Mouse (Mus musculus) forebrain, embryonic 14.5 days (tissue): ENCODE data around the gene Rps2. TPM values are rescaled to one million over a fixed set of nuclear protein-coding genes. Genes with fewer than 3 reads are reported as not detected.

Experiments used
- ATAC-seq: fragments of 200-750 bp; cut with Nextera tagmentation; 2 replicates; pipeline ENCODE4 v1.8.0; 2017; ENCODE audit warnings: mild to moderate bottlenecking, moderate library complexity
- DNase-seq: peaks from one replicate; pipeline ENCODE4 v3.0.0-alpha.2; 2015; ENCODE audit warnings: low spot score
- H3K27ac ChIP-seq: fragments of 300-500 bp; sonication (generic); 2 replicates; pipeline ENCODE4 v1.5.1; 2014; ENCODE audit warnings: low read depth, mild to moderate bottlenecking, control low read depth, low read length, moderate library complexity
- H3K27me3 ChIP-seq: fragments of 300-500 bp; sonication (generic); replicated peaks from 2 replicates; pipeline ENCODE4 v1.6.1; 2014; ENCODE audit warnings: low read length, control low read depth, mixed read lengths; ENCODE audit not compliant: control insufficient read depth, insufficient read depth
- H3K36me3 ChIP-seq: fragments of 300-500 bp; sonication (generic); 2 replicates; pipeline ENCODE4 v1.6.1; 2014; ENCODE audit warnings: low read length, control low read depth; ENCODE audit not compliant: control insufficient read depth, insufficient read depth
- H3K4me1 ChIP-seq: fragments of 300-500 bp; sonication (generic); 2 replicates; pipeline ENCODE4 v1.6.1; 2014; ENCODE audit warnings: antibody characterized with exemption, low read length, control low read depth; ENCODE audit not compliant: control insufficient read depth, insufficient read depth
- H3K4me2 ChIP-seq: fragments of 300-500 bp; sonication (generic); 2 replicates; pipeline ENCODE4 v1.6.1; 2014; ENCODE audit warnings: mild to moderate bottlenecking, control low read depth, low read length
- H3K4me3 ChIP-seq: fragments of 300-500 bp; sonication (generic); 2 replicates; pipeline ENCODE4 v1.5.1; 2014; ENCODE audit warnings: low read depth, low read length, control low read depth
- H3K9ac ChIP-seq: fragments of 300-500 bp; sonication (generic); 2 replicates; pipeline ENCODE4 v1.6.1; 2014; ENCODE audit warnings: mild to moderate bottlenecking, low read length, control low read depth, moderate library complexity
- H3K9me3 ChIP-seq: fragments of 300-500 bp; sonication (generic); replicated peaks from 2 replicates; pipeline ENCODE4 v1.6.1; 2016; ENCODE audit warnings: low read length, control low read depth, mixed read lengths; ENCODE audit not compliant: control insufficient read depth
- WGBS: fragments of 180-500 bp; shearing (Covaris S2); extraction: QIAGEN DNeasy Blood & Tissue Kit; methylation state at CpG from one replicate; pipeline ENCODE4 v1.1.7; 2014; 5-methylcytosine and 5-hydroxymethylcytosine counted together
- polyA plus RNA-seq: library from polyadenylated mRNA; unstranded; fragments of >200 nt; fragmentation: Nextera tagmentation; extraction: Ambion mirVana; gene quantifications from 2 replicates; pipeline ENCODE4 v1.2.1, GENCODE M21; 2014

The Rps2 gene
- polyA plus RNA-seq, 1 experiment from 2014 or later: 1,063 TPM

- ATAC-seq (no peak), DNase-seq (no peak)
- Histone ChIP-seq H3K27me3 (no peaks in the 10 kb centered on the region), H3K27ac (no peak overlapping the region), H3K4me3 (no peak overlapping the region), H3K9ac (no peak overlapping the region), H3K4me1 (no peaks in the 10 kb centered on the region), H3K9me3 (no peaks in the 10 kb centered on the region), H3K4me2 (no peak overlapping the region), H3K36me3 (peaks cover 59% of the 10 kb centered on the region)
- 92% methylated on average over 24 of the region's 24 CpGs for WGBS
Observed at GRCm38 (mm10) chr17:24677500-24678080, 40.3 kb upstream of the Rps2 start.

GRCm38 (mm10) chr17:24686514-24686913 lies 31.4 kb upstream of the Rps2 start:
- Histone ChIP-seq H3K4me2 (peak overlapping the region; percentile 12; the same call in 1 of the 2 replicates), H3K4me3 (peak overlapping the region; percentile 2; the same call in 1 of the 2 replicates), H3K36me3 (peaks cover 12% of the 10 kb centered on the region), H3K27me3 (peaks cover 19% of the 10 kb centered on the region), H3K27ac (no peak overlapping the region), H3K9ac (no peak overlapping the region), H3K9me3 (no peaks in the 10 kb centered on the region), H3K4me1 (peaks cover 3% of the 10 kb centered on the region)
- DNase-seq: no peak
- no peak for ATAC-seq
- WGBS: 33% methylated on average over 16 of the region's 16 CpGs

GRCm38 (mm10) chr17:24687146-24687595 lies 30.7 kb upstream of the Rps2 start:
- Histone ChIP-seq H3K9me3 (no peaks in the 10 kb centered on the region), H3K9ac (peak overlapping the region; percentile 35), H3K27ac (no peak overlapping the region), H3K27me3 (peaks cover 19% of the 10 kb centered on the region), H3K36me3 (peaks cover 5% of the 10 kb centered on the region), H3K4me2 (peak overlapping the region; percentile 48), H3K4me1 (peaks cover 3% of the 10 kb centered on the region), H3K4me3 (peak overlapping the region; percentile 25)
- no peak for ATAC-seq
- DNase-seq: no peak
- WGBS: under 1% methylated on average over 23 of the region's 25 CpGs

DNA sequence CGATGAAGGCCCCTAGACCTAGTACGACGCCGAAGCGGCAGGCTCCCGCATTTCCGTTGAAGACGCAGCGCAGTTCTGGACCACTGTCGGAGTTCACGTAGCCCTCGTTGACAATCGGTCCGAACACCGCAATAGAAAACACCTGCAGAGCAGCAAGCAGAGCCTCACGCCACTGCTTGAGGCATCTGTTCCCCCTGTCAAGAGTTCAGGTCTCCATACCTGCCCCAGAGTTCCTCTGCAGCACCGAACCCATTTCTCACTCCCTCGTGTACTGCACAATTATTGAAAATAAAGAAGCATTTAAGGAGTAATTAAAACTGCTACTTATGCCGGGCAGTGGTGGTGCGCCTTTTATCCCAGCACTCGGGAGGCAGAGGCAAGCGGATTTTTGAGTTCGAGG lies 30.3 kb upstream of the Rps2 start:
- ATAC-seq (no peak), DNase-seq (no peak)
- H3K4me1 ChIP-seq: peaks cover 3% of the 10 kb centered on the region
- no peaks in the 10 kb centered on the region for H3K9me3 ChIP-seq
- H3K4me2 ChIP-seq: peak overlapping the region; percentile 48
- peaks cover 19% of the 10 kb centered on the region for H3K27me3 ChIP-seq
- peak overlapping the region; percentile 25 for H3K4me3 ChIP-seq
- H3K27ac ChIP-seq: no peak overlapping the region
- peaks cover 2% of the 10 kb centered on the region; the same call in 1 of the 2 replicates for H3K36me3 ChIP-seq
- H3K9ac ChIP-seq: peak overlapping the region; percentile 35
- 19% methylated on average over 23 of the region's 23 CpGs for WGBS

GRCm38 (mm10) chr17:24689251-24690081 lies 28.4 kb upstream of the Rps2 start, which contains the start of gene Syngr3:
TSS of gene Syngr3 (minus strand) at chr17:24689955.
- under 1% methylated on average over 35 of the region's 55 CpGs for WGBS

DNA sequence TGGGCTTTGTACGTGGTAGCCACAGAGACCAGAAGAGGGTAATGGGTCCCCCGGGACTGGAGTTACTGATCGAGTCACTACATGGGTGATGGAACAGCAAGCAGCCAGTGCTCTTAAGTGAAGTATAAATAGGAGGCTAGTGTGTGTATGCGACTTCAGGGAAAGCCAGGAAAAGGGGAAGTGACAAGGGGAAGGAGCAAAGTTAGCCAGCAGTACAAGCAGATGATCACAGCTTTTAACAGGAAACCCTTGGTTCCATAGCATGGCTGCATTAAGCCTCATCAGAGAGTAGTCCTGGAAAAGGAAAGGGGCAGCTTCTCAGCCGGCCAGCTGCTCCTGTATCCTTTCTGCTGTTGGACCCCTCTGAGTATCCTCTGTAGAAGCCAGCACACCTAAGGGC lies 25.5 kb upstream of the Rps2 start:
- Histone ChIP-seq H3K27ac (no peak overlapping the region), H3K4me3 (no peak overlapping the region), H3K4me1 (peaks cover 14% of the 10 kb centered on the region), H3K36me3 (peaks cover 7% of the 10 kb centered on the region; the same call in 1 of the 2 replicates), H3K4me2 (no peak overlapping the region), H3K27me3 (peaks cover 16% of the 10 kb centered on the region), H3K9me3 (no peaks in the 10 kb centered on the region), H3K9ac (no peak overlapping the region)
- DNase-seq (no peak), ATAC-seq (no peak)
- 84% methylated on average over 5 of the region's 5 CpGs for WGBS

More at GRCm38 (mm10) chr17:24689251-24690081, 28.4 kb upstream of the Rps2 start, which contains the start of gene Syngr3:
- ATAC-seq (peak; percentile 68), DNase-seq (peak; percentile 51)
- no peaks in the 10 kb centered on the region for H3K9me3 ChIP-seq
- peak within 1 kb of the TSS; percentile 76 for H3K4me2 ChIP-seq
- peaks cover 3% of the 10 kb centered on the region for H3K4me1 ChIP-seq
- peaks cover 7% of the 10 kb centered on the region; the same call in 1 of the 2 replicates for H3K36me3 ChIP-seq
- peak within 1 kb of the TSS; percentile 77 for H3K4me3 ChIP-seq
- H3K9ac ChIP-seq: peak within 1 kb of the TSS; percentile 94
- peaks cover 19% of the 10 kb centered on the region for H3K27me3 ChIP-seq
- H3K27ac ChIP-seq: peak within 1 kb of the TSS; percentile 77

GRCm38 (mm10) chr17:24695326-24696010 lies 22.4 kb upstream of the Rps2 start:
- no peak for DNase-seq
- Histone ChIP-seq H3K4me2 (peak overlapping the region; percentile 80), H3K9ac (peak overlapping the region; percentile 85), H3K4me1 (peaks cover 14% of the 10 kb centered on the region), H3K36me3 (peaks cover 16% of the 10 kb centered on the region), H3K27me3 (0 out of 2 replicates have a peak, but pooled peaks cover 5% of the 10 kb centered on the region), H3K4me3 (peak overlapping the region; percentile 73), H3K27ac (peak overlapping the region; percentile 80), H3K9me3 (no peaks in the 10 kb centered on the region)
- WGBS: 7% methylated on average over 51 of the region's 51 CpGs
- ATAC-seq: no peak; the same call in none of the 2 replicates

DNA sequence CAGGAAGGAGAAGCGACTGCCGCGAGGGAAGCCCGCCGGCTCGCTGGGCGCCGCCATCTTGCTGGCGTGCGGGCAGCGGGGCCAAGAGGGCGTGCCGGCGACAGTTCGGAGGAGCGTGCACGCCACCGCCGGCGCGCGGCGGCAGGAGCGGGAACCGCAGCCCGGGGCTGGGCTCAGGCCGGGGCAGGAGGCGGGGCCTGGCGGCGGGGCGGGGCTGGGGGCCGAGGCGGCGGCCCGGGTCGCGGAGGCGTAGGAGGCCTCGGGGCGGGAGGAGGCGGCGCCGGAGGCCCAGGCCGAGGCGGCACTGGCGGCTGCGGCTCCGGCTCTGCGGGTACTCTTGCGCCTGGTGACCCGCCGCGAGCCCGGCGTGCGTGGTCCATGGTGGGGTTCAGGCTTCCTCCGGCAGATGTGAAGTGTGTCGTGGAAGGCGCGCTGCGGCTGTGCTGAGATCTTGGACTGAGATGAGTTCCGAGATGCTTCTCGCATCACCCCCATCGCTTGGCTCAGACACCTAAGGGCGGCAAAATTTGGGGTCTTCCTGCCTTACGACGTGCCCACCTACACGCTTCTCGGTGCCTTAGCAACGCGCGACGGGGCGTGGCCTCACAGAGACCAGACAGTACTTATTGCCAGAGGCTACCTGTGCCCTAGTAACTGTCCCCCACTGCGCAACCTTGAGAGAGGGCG lies 21.8 kb upstream of the Rps2 start, which contains the start of the genes Gfer and Noxo1:
Gene Gfer (minus strand): TSS at position 146 of the 687 bp plus-strand sequence.
Gene Noxo1 (plus strand): TSS at position 224 of the 687 bp plus-strand sequence.
- DNase-seq (peak; percentile 87), ATAC-seq (peak; percentile 94)
- Histone ChIP-seq H3K4me2 (peak within 1 kb of the TSS; percentile 80), H3K36me3 (peaks cover 23% of the 10 kb centered on the region), H3K27ac (peak within 1 kb of the TSS; percentile 80), H3K9me3 (no peaks in the 10 kb centered on the region), H3K4me3 (peak within 1 kb of the TSS; percentile 73), H3K27me3 (no peaks in the 10 kb centered on the region), H3K9ac (peak within 1 kb of the TSS; percentile 85), H3K4me1 (peaks cover 12% of the 10 kb centered on the region)
- WGBS: under 1% methylated on average over 70 of the region's 76 CpGs
